Mouse (Mus musculus): Measurements from ENCODE around the gene Camk2g.
"Not testable (repeated sequence)": the region's sequence is repeated elsewhere in the genome, so short reads cannot be mapped to it uniquely, and the experiment has no call there.

- not testable (repeated sequence) for TF ChIP-seq POLR2A, CTCF (IDR thresholded peaks at IDR 0.05; ENCODE audit: extremely low read depth, insufficient read depth, low read length)
Observed at GRCm38 (mm10) chr14:20703461-20703860, 90.4 kb downstream of the Camk2g start.

Measured in cortical plate, adult 2 months (tissue).